Mouse (Mus musculus) neural tube, embryonic 15.5 days (tissue): ENCODE measurements around the gene Pdzph1. TPM values are rescaled to one million over a fixed set of nuclear protein-coding genes. Genes with fewer than 3 reads are reported as not detected.

Experiments
- polyA plus RNA-seq: library from polyadenylated mRNA; unstranded; fragments of >200 nt; fragmentation: Nextera tagmentation; extraction: Ambion mirVana; gene quantifications from 2 replicates; pipeline ENCODE4 v1.2.1, GENCODE M21; 2015

Pdzph1 gene
- polyA plus RNA-seq, 1 experiment from 2014 or later = 0.84 TPM

Other genes starting within 250 kb of the Pdzph1 start
- 5.3 and 6.3 TPM in 2 replicates for gene Nudt12, start 22.0 kb upstream of the Pdzph1 start, polyA plus RNA-seq